19 mouse cellular contexts compared by ENCODE assay signal in the genomic region with DNA sequence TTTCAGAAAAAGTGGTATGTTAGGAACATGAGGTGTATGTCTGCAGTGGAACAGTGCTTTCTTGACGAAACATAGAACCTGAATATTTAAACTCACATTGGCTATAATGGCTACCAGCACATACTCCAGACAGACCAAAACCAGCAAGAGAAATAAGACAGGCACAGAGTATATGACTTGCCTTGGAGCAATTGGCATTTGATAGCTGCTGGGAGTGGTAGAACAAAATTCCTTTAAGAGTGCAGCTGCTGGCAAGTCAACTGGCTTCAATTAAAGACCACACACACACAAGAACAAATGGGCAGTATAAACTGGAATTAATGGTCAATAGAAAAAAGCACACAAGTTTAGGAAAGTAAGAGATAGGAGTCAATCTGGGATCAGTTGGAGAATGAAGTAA.
DNase-seq lines count a peak whose midpoint lies in the region; ATAC-seq and TF ChIP-seq lines count a peak whose summit lies in the region.
"Had no signal": no experiment of that assay in that cellular context is flagged by ENCODE, and none has a peak within 500 bp of the region (broad histone marks: within the 10 kb centered on the region; RNA-seq: fewer than 3 reads in every experiment).

No protein-coding gene starts in this region.

- TF ChIP-seq CTCF in cerebellum, adult 2 months (IDR thresholded peaks at IDR 0.05; ENCODE audit: borderline replicate concordance, insufficient read depth, low read depth, low read length): no peak

- no peak for ATAC-seq in embryonic facial prominence, embryonic 14.5 days (ENCODE audit: low read depth)
- peak; percentile 71; the same call in 1 of the 2 replicates for ATAC-seq in limb, embryonic 11.5 days (ENCODE audit: insufficient number of reproducible peaks, low FRiP score, low TSS enrichment, low read depth)
- no peak for ATAC-seq in kidney, embryonic 15.5 days (replicated peaks; ENCODE audit: low FRiP score)
- ATAC-seq: forebrain, embryonic 15.5 days; hindbrain, postnatal 0 days; intestine, embryonic 15.5 days had no signal

- H3K27me3 ChIP-seq in embryonic facial prominence, embryonic 14.5 days (replicated peaks; ENCODE audit: control insufficient read depth, insufficient read depth, low read length): no peaks in the 10 kb centered on the region
- no peaks in the 10 kb centered on the region for H3K27me3 ChIP-seq in limb, embryonic 11.5 days (ENCODE audit: control insufficient read depth, insufficient read depth, low read length)
- no peaks in the 10 kb centered on the region for H3K27me3 ChIP-seq in kidney, embryonic 15.5 days
- H3K27me3 ChIP-seq in cerebellum, adult 2 months (ENCODE audit: control insufficient read depth, insufficient read depth, low read length): no peaks in the 10 kb centered on the region
- H3K27me3 ChIP-seq: forebrain, embryonic 15.5 days; heart, embryonic 15.5 days; hindbrain, embryonic 13.5 days; intestine, embryonic 15.5 days had no signal

- H3K9ac ChIP-seq in embryonic facial prominence, embryonic 14.5 days (ENCODE audit: low read depth, low read length): no peak overlapping the region
- H3K9ac ChIP-seq in limb, embryonic 11.5 days (ENCODE audit: low read length): no peak overlapping the region
- H3K9ac ChIP-seq in kidney, embryonic 15.5 days: no peak overlapping the region
- H3K9ac ChIP-seq: forebrain, embryonic 15.5 days; heart, embryonic 15.5 days; hindbrain, embryonic 13.5 days; intestine, embryonic 15.5 days had no signal

- peak; percentile 7 for DNase-seq in embryo, embryonic 11 days
- peak; percentile 13 for DNase-seq in embryonic facial prominence, embryonic 14.5 days (ENCODE audit: low spot score)
- peak; percentile 39 for DNase-seq in limb, embryonic 11.5 days (ENCODE audit: low spot score)
- DNase-seq in kidney, postnatal 14 days: no peak
- DNase-seq in cerebellum, adult 2 months: no peak
- DNase-seq: adrenal gland, adult 8-10 months; cerebellum, adult 11 months; cerebellum, adult 9-11 months; cerebellum, postnatal 36 days; gastrocnemius, postnatal 14 days; heart, adult 2 months; heart, postnatal 14 days had no signal

- 38% methylated on average over 1 of the region's 1 CpGs for WGBS in embryonic facial prominence, embryonic 14.5 days
- WGBS in limb, embryonic 11.5 days: 44% methylated on average over 1 of the region's 1 CpGs
- 80% methylated on average over 1 of the region's 1 CpGs for WGBS in kidney, embryonic 15.5 days
- 83% methylated on average over 1 of the region's 1 CpGs for WGBS in cerebellum, adult 2 months

- no peak overlapping the region for H3K27ac ChIP-seq in embryonic facial prominence, embryonic 14.5 days (replicated peaks; ENCODE audit: low read depth, low read length)
- H3K27ac ChIP-seq in limb, embryonic 11.5 days (replicated peaks; ENCODE audit: low read depth, low read length): no peak overlapping the region
- H3K27ac ChIP-seq in kidney, embryonic 15.5 days: no peak overlapping the region
- H3K27ac ChIP-seq in cerebellum, adult 2 months (ENCODE audit: insufficient read depth, low read length): no peak overlapping the region
- H3K27ac ChIP-seq: forebrain, embryonic 15.5 days; heart, adult 2 months; heart, embryonic 15.5 days; hindbrain, embryonic 13.5 days; hindbrain, postnatal 0 days; intestine, embryonic 15.5 days had no signal

- no peaks in the 10 kb centered on the region for H3K36me3 ChIP-seq in embryonic facial prominence, embryonic 14.5 days (ENCODE audit: control insufficient read depth, insufficient read depth, low read length)
- H3K36me3 ChIP-seq in limb, embryonic 11.5 days (ENCODE audit: control insufficient read depth, insufficient read depth, low read length): no peaks in the 10 kb centered on the region
- no peaks in the 10 kb centered on the region for H3K36me3 ChIP-seq in kidney, embryonic 15.5 days
- H3K36me3 ChIP-seq: forebrain, embryonic 15.5 days; heart, embryonic 15.5 days; hindbrain, embryonic 13.5 days; intestine, embryonic 15.5 days had no signal

- no peak overlapping the region for H3K4me3 ChIP-seq in embryonic facial prominence, embryonic 14.5 days (ENCODE audit: low read depth, low read length)
- no peak overlapping the region for H3K4me3 ChIP-seq in limb, embryonic 11.5 days (ENCODE audit: low read depth, low read length)
- no peak overlapping the region for H3K4me3 ChIP-seq in kidney, embryonic 15.5 days (replicated peaks)
- H3K4me3 ChIP-seq in cerebellum, adult 2 months (replicated peaks; ENCODE audit: insufficient read depth, low read depth, low read length): no peak overlapping the region
- H3K4me3 ChIP-seq: forebrain, embryonic 15.5 days; heart, adult 2 months; heart, embryonic 15.5 days; hindbrain, embryonic 13.5 days; intestine, embryonic 15.5 days had no signal

- H3K4me2 ChIP-seq in embryonic facial prominence, embryonic 14.5 days (ENCODE audit: low read depth, low read length): no peak overlapping the region
- no peak overlapping the region for H3K4me2 ChIP-seq in limb, embryonic 11.5 days (ENCODE audit: low read depth, severe bottlenecking)
- no peak overlapping the region for H3K4me2 ChIP-seq in kidney, embryonic 15.5 days
- H3K4me2 ChIP-seq: forebrain, embryonic 15.5 days; heart, embryonic 11.5 days; heart, embryonic 15.5 days; hindbrain, embryonic 13.5 days; intestine, embryonic 15.5 days had no signal

- TF ChIP-seq POLR2A in cerebellum, adult 2 months (IDR thresholded peaks at IDR 0.05; ENCODE audit: borderline replicate concordance, insufficient read depth, low read length): no peak

- no peaks in the 10 kb centered on the region for H3K4me1 ChIP-seq in embryonic facial prominence, embryonic 14.5 days (ENCODE audit: control insufficient read depth, insufficient read depth, low read length)
- no peaks in the 10 kb centered on the region for H3K4me1 ChIP-seq in limb, embryonic 11.5 days (ENCODE audit: control insufficient read depth, insufficient read depth, low read length)
- H3K4me1 ChIP-seq in kidney, embryonic 15.5 days: no peaks in the 10 kb centered on the region
- no peaks in the 10 kb centered on the region for H3K4me1 ChIP-seq in cerebellum, adult 2 months (ENCODE audit: control insufficient read depth, insufficient read depth, low read length)
- H3K4me1 ChIP-seq: forebrain, embryonic 15.5 days; heart, embryonic 15.5 days; hindbrain, embryonic 13.5 days; intestine, embryonic 15.5 days had no signal

- H3K9me3 ChIP-seq in embryonic facial prominence, embryonic 14.5 days (ENCODE audit: control insufficient read depth, low read length): no peaks in the 10 kb centered on the region
- no peaks in the 10 kb centered on the region for H3K9me3 ChIP-seq in limb, embryonic 11.5 days (ENCODE audit: control insufficient read depth, low read length)
- H3K9me3 ChIP-seq in kidney, embryonic 15.5 days (replicated peaks): no peaks in the 10 kb centered on the region
- H3K9me3 ChIP-seq: forebrain, embryonic 15.5 days; heart, embryonic 15.5 days; hindbrain, embryonic 13.5 days; intestine, embryonic 15.5 days had no signal

Comparison
In these comparisons a context has a peak if more than half of its experiments do, and no peak if none do; other contexts are left out.
1. DNase-seq: peak in embryo, embryonic 11 days (single experiment), embryonic facial prominence, embryonic 14.5 days (single experiment) and limb, embryonic 11.5 days (single experiment); none in kidney, postnatal 14 days (single experiment) and cerebellum, adult 2 months (0 of 2).